Mouse (Mus musculus): ENCODE results near the gene Atp8a1. TPM values are rescaled to one million over a fixed set of nuclear protein-coding genes. Genes with fewer than 3 reads are reported as not detected.

Gene Atp8a1
- polyA plus RNA-seq, 1 experiment from 2014 or later = 3.3 TPM

DNA sequence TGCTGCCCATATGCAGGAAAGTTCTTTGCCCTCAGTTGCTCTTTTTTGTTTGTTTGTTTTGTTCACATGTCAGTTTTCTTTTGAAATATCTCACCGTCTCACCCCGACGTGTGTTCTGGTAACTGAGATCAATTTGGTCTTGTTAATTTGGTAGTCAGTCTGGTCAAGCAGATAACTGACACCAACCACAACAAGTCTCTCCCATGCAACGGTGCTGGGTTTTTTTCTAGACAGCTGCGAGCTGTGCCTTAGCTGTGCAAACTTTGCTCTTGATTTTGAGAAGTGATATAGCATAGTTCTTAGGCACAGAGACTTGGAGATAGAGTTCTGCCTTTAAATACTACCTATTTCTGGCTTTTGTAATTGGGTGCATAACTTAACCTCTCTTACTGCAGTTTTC, 18.4 kb upstream of the Atp8a1 start:
- H3K4me3 ChIP-seq (ENCODE audit: low read depth, low read length) = no peak overlapping the region
- DNase-seq (ENCODE audit: low spot score) = no peak
- H3K27me3 ChIP-seq (ENCODE audit: control insufficient read depth, insufficient read depth, low read length) = no peaks in the 10 kb centered on the region
- H3K36me3 ChIP-seq (ENCODE audit: control insufficient read depth, insufficient read depth, low read length) = no peaks in the 10 kb centered on the region
- H3K9me3 ChIP-seq (ENCODE audit: control insufficient read depth, low read length) = no peaks in the 10 kb centered on the region
- TF ChIP-seq CTCF (IDR thresholded peaks at IDR 0.05; ENCODE audit: low read depth) (no peak), EP300 (optimal IDR thresholded peaks at IDR 0.05) (no peak)
- no peak overlapping the region for H3K9ac ChIP-seq (ENCODE audit: low read length)
- no peak overlapping the region for H3K27ac ChIP-seq (replicated peaks)
- no peaks in the 10 kb centered on the region for H3K4me1 ChIP-seq (replicated peaks; ENCODE audit: control insufficient read depth, insufficient read depth)
- ATAC-seq (ENCODE audit: low FRiP score, low TSS enrichment) = no peak
- 60% methylated on average over 5 of the region's 5 CpGs for WGBS
- no peak overlapping the region for H3K4me2 ChIP-seq (replicated peaks; ENCODE audit: low read depth)

DNA sequence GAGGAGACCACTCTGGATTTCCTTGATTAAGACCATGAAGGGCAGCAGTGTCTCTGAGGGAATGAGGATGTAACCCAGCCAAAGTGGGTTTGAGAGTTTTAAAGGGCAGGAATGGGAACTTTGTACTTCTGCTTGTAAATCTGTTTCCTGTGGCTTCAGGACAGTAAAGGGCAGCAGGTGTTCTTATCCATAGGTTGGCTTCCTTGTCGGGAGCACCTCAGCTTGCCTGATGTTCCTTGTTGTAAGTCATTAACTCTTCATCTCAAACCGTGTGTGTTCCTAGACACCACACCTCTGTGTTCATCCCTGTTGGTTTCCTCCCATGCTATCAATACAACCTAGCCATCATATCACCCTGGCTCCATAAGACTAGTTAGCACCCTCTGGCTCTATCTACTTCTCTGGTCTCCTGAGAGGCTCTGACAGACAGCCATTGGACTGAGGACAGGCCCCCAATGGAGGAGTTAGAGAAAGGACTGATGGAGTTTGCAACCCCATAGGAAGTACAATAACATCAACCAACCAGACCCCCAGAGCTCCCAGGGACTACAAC, 17.4 kb upstream of the Atp8a1 start:
- no peak for DNase-seq (ENCODE audit: low spot score)
- H3K27ac ChIP-seq (replicated peaks) = no peak overlapping the region
- H3K36me3 ChIP-seq (ENCODE audit: control insufficient read depth, insufficient read depth, low read length) = no peaks in the 10 kb centered on the region
- H3K9ac ChIP-seq (ENCODE audit: low read length) = no peak overlapping the region
- no peak overlapping the region for H3K4me3 ChIP-seq (ENCODE audit: low read depth, low read length)
- no peaks in the 10 kb centered on the region for H3K9me3 ChIP-seq (ENCODE audit: control insufficient read depth, low read length)
- ATAC-seq (ENCODE audit: low FRiP score, low TSS enrichment) = no peak
- TF ChIP-seq EP300 (optimal IDR thresholded peaks at IDR 0.05) (no peak), CTCF (IDR thresholded peaks at IDR 0.05; ENCODE audit: low read depth) (no peak)
- WGBS = 81% methylated on average over 2 of the region's 2 CpGs
- no peak overlapping the region for H3K4me2 ChIP-seq (replicated peaks; ENCODE audit: low read depth)
- H3K4me1 ChIP-seq (replicated peaks; ENCODE audit: control insufficient read depth, insufficient read depth) = no peaks in the 10 kb centered on the region
- H3K27me3 ChIP-seq (ENCODE audit: control insufficient read depth, insufficient read depth, low read length) = no peaks in the 10 kb centered on the region

DNA sequence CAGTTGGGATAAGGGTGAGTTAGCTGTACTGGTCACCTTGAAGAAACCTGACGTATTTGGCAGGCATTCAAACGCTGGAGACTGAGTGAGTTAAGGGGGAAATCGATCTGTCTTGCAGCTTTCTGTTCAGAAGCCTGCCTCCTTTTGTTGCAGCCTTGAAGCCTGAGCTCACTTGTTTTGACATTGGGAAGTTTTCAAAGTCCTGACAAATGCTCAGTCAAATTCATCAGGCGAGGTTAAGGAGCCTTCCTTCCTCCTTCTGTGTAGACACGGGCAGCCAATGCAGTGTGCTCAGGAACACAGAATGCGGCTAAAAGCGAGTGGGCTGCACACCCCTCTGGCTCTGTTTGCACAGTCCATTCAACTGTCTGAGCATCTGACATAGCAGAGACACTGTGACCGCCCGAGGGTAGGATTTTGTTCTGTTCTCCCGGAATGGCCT, 16.7 kb upstream of the Atp8a1 start:
- DNase-seq (ENCODE audit: low spot score) (no peak), ATAC-seq (ENCODE audit: low FRiP score, low TSS enrichment) (no peak)
- Histone ChIP-seq H3K9me3 (ENCODE audit: control insufficient read depth, low read length) (no peaks in the 10 kb centered on the region), H3K36me3 (ENCODE audit: control insufficient read depth, insufficient read depth, low read length) (no peaks in the 10 kb centered on the region), H3K4me3 (ENCODE audit: low read depth, low read length) (no peak overlapping the region), H3K4me1 (replicated peaks; ENCODE audit: control insufficient read depth, insufficient read depth) (no peaks in the 10 kb centered on the region), H3K9ac (ENCODE audit: low read length) (no peak overlapping the region), H3K27me3 (ENCODE audit: control insufficient read depth, insufficient read depth, low read length) (no peaks in the 10 kb centered on the region), H3K4me2 (replicated peaks; ENCODE audit: low read depth) (no peak overlapping the region), H3K27ac (replicated peaks) (no peak overlapping the region)
- 32% methylated on average over 10 of the region's 10 CpGs for WGBS
- TF ChIP-seq EP300 (optimal IDR thresholded peaks at IDR 0.05) (no peak), CTCF (IDR thresholded peaks at IDR 0.05; ENCODE audit: low read depth) (no peak)

DNA sequence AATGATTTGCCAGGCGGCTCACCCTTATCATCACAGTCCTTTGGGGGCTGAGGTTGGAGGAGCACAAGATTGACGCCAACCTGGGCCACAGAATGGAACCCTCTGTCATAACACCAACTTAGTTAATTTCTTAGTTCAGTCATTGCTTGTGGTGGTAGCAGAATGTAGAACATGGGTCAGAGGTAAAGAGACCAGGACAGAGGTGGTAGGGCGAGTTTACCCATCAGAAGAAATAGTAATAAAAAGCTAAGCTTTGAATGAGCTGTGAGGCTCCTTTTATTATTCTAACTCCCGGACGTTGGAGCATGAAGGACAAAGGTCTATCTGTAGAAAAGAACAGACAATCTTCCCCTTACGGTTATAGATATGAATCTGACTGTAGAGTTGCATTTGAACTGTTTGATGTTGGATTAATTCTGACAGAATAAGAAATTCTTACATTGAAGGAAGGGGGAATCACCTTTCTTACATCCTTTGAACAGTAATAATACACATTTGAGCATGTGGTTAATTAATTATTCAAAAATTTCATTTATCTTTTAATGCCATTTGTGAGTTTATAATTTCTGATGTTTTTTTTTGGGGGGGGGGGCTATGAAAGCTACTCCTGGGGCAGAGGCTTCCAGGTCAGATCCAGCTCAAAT, 7.9 kb upstream of the Atp8a1 start:
- H3K27ac ChIP-seq (replicated peaks) = no peak overlapping the region
- TF ChIP-seq EP300 (optimal IDR thresholded peaks at IDR 0.05) = no peak
- no peak for TF ChIP-seq CTCF (IDR thresholded peaks at IDR 0.05; ENCODE audit: low read depth)
- no peaks in the 10 kb centered on the region for H3K9me3 ChIP-seq (ENCODE audit: control insufficient read depth, low read length)
- no peak overlapping the region for H3K9ac ChIP-seq (ENCODE audit: low read length)
- DNase-seq (ENCODE audit: low spot score) = no peak
- H3K4me1 ChIP-seq (replicated peaks; ENCODE audit: control insufficient read depth, insufficient read depth) = no peaks in the 10 kb centered on the region
- H3K36me3 ChIP-seq (ENCODE audit: control insufficient read depth, insufficient read depth, low read length) = no peaks in the 10 kb centered on the region
- H3K4me3 ChIP-seq (ENCODE audit: low read depth, low read length) = no peak overlapping the region
- no peaks in the 10 kb centered on the region for H3K27me3 ChIP-seq (ENCODE audit: control insufficient read depth, insufficient read depth, low read length)
- no peak for ATAC-seq (ENCODE audit: low FRiP score, low TSS enrichment)
- WGBS = 67% methylated on average over 6 of the region's 6 CpGs
- H3K4me2 ChIP-seq (replicated peaks; ENCODE audit: low read depth) = no peak overlapping the region

DNA sequence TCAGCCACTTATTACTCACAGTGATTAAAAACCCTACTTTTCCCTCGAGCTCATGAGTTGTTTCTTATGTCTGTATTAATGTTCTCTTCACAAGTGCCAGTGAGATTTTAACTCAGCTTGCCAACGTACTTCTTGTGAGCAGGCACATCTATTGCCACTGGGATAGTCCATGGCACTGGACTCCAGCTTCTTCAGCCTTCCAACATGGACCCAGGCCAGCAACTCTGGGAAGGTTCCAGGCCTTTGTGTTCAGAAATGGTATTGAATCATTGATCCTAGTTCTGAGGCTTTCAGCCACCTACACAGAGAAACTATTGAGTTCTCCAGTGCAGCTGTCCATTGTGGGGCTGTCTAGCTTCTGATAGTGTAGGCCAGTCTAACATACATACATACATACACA, 5.6 kb upstream of the Atp8a1 start:
- no peak overlapping the region for H3K4me3 ChIP-seq (ENCODE audit: low read depth, low read length)

DNA sequence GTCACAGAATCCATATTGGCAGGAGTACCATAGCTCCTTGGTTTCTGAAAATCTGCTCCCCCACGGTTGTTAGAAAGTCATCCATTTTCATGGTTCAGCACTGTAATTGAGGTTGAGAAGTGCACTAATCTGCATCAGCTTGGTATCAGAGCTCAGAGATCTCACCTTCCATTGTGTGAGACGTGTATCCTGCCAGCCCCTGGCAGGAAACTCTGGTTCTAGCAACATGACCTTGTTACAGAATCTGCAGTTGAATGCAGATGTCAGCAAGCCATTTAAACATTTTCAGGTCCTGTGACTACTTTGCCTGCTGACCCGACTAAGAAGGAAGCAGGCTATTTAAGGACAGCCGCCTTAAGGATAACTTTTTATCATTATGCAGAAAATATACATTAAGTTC, 2.2 kb upstream of the Atp8a1 start:
- TF ChIP-seq EP300 (optimal IDR thresholded peaks at IDR 0.05) (no peak), CTCF (IDR thresholded peaks at IDR 0.05; ENCODE audit: low read depth) (no peak)
- 73% methylated on average over 4 of the region's 4 CpGs for WGBS
- Histone ChIP-seq H3K27ac (replicated peaks) (no peak overlapping the region), H3K4me2 (replicated peaks; ENCODE audit: low read depth) (no peak overlapping the region), H3K4me3 (ENCODE audit: low read depth, low read length) (no peak overlapping the region), H3K9ac (ENCODE audit: low read length) (no peak overlapping the region), H3K9me3 (ENCODE audit: control insufficient read depth, low read length) (no peaks in the 10 kb centered on the region), H3K36me3 (ENCODE audit: control insufficient read depth, insufficient read depth, low read length) (no peaks in the 10 kb centered on the region), H3K4me1 (replicated peaks; ENCODE audit: control insufficient read depth, insufficient read depth) (no peaks in the 10 kb centered on the region), H3K27me3 (ENCODE audit: control insufficient read depth, insufficient read depth, low read length) (no peaks in the 10 kb centered on the region)
- no peak for DNase-seq (ENCODE audit: low spot score)
- ATAC-seq (ENCODE audit: low FRiP score, low TSS enrichment) = no peak

More for the DNA sequence above, 5.6 kb upstream of the Atp8a1 start:
- Histone ChIP-seq H3K4me2 (replicated peaks; ENCODE audit: low read depth) (no peak overlapping the region), H3K9ac (ENCODE audit: low read length) (no peak overlapping the region), H3K27me3 (ENCODE audit: control insufficient read depth, insufficient read depth, low read length) (no peaks in the 10 kb centered on the region), H3K9me3 (ENCODE audit: control insufficient read depth, low read length) (no peaks in the 10 kb centered on the region), H3K4me1 (replicated peaks; ENCODE audit: control insufficient read depth, insufficient read depth) (no peaks in the 10 kb centered on the region), H3K36me3 (ENCODE audit: control insufficient read depth, insufficient read depth, low read length) (no peaks in the 10 kb centered on the region), H3K27ac (replicated peaks) (no peak overlapping the region)
- 76% methylated on average over 2 of the region's 2 CpGs for WGBS
- ATAC-seq (ENCODE audit: low FRiP score, low TSS enrichment) = no peak
- TF ChIP-seq EP300 (optimal IDR thresholded peaks at IDR 0.05) (no peak), CTCF (IDR thresholded peaks at IDR 0.05; ENCODE audit: low read depth) (no peak)
- no peak for DNase-seq (ENCODE audit: low spot score)
